Mouse (Mus musculus) liver, adult 2 months (tissue): Measurements from ENCODE around the gene Muc1.

Experiments used
- CTCF ChIP-seq: fragments of 200-500 bp; IDR thresholded peaks from 2 replicates; pipeline ENCODE4 v1.5.1; 2011; ENCODE audit warnings: low read depth, low read length, control low read depth
- POLR2A ChIP-seq: fragments of 200-500 bp; IDR thresholded peaks from 2 replicates; pipeline ENCODE4 v1.6.1; 2011; ENCODE audit warnings: low read length, control low read depth; ENCODE audit not compliant: insufficient read depth; ENCODE audit errors: extremely low read depth

- TF ChIP-seq CTCF: no peak
- TF ChIP-seq POLR2A: no peak
Observed at GRCm38 (mm10) chr3:89238494-89238893, 9.6 kb downstream of the Muc1 start.
